Mouse (Mus musculus): Measurements from ENCODE around the gene Hoxc4.
A peak's percentile ranks its signal among the peaks of the same experiment; 100 is the strongest.

The Hoxc4 gene

GRCm38 (mm10) chr15:102990461-102991397 lies 28.0 kb upstream of the Hoxc4 start, which contains the start of gene Hoxc8:
TSS of gene Hoxc8 (plus strand) at chr15:102990607.
- DNase-seq (ENCODE audit: low spot score): no peak

- DNase-seq (ENCODE audit: low spot score): no peak
These were observed 27.0 kb upstream of the Hoxc4 start for GRCm38 (mm10) chr15:102991782-102992181.

GRCm38 (mm10) chr15:102992206-102992605 lies 26.5 kb upstream of the Hoxc4 start:
- DNase-seq (ENCODE audit: low spot score): no peak

- no peak for DNase-seq (ENCODE audit: low spot score)
These were observed 25.9 kb upstream of the Hoxc4 start for GRCm38 (mm10) chr15:102992863-102993262.

- no peak for DNase-seq (ENCODE audit: low spot score)
These were observed 22.2 kb upstream of the Hoxc4 start for GRCm38 (mm10) chr15:102996548-102996947.

GRCm38 (mm10) chr15:102997431-102997830 lies 21.3 kb upstream of the Hoxc4 start:
- no peak for DNase-seq (ENCODE audit: low spot score)

- DNase-seq (ENCODE audit: low spot score): no peak
These were observed 20.8 kb upstream of the Hoxc4 start, which contains the start of gene Hoxc6 for GRCm38 (mm10) chr15:102997939-102998355. TSS of gene Hoxc6 (plus strand) at chr15:102998257.

GRCm38 (mm10) chr15:102998608-102999182 lies 20.0 kb upstream of the Hoxc4 start:
- no peak for DNase-seq (ENCODE audit: low spot score)

- DNase-seq (ENCODE audit: low spot score): peak; percentile 85
These were observed 19.4 kb upstream of the Hoxc4 start for GRCm38 (mm10) chr15:102999183-102999831.

GRCm38 (mm10) chr15:102999955-103000354 lies 18.8 kb upstream of the Hoxc4 start:
- DNase-seq (ENCODE audit: low spot score): no peak

GRCm38 (mm10) chr15:103000501-103000901 lies 18.2 kb upstream of the Hoxc4 start:
- DNase-seq (ENCODE audit: low spot score): no peak

GRCm38 (mm10) chr15:103001370-103001769 lies 17.4 kb upstream of the Hoxc4 start:
- DNase-seq (ENCODE audit: low spot score): no peak

GRCm38 (mm10) chr15:103002156-103002555 lies 16.6 kb upstream of the Hoxc4 start:
- DNase-seq (ENCODE audit: low spot score): no peak

- DNase-seq (ENCODE audit: low spot score): no peak
These were observed 15.8 kb upstream of the Hoxc4 start for GRCm38 (mm10) chr15:103002821-103003448.

- no peak for DNase-seq (ENCODE audit: low spot score)
These were observed 13.4 kb upstream of the Hoxc4 start for GRCm38 (mm10) chr15:103005308-103005707.

- no peak for DNase-seq (ENCODE audit: low spot score)
These were observed 12.9 kb upstream of the Hoxc4 start for GRCm38 (mm10) chr15:103005797-103006196.

GRCm38 (mm10) chr15:103006326-103006725 lies 12.4 kb upstream of the Hoxc4 start:
- DNase-seq (ENCODE audit: low spot score): no peak

GRCm38 (mm10) chr15:103009265-103010111 lies 9.2 kb upstream of the Hoxc4 start:
- no peak for DNase-seq (ENCODE audit: low spot score)

GRCm38 (mm10) chr15:103010112-103010846 lies 8.5 kb upstream of the Hoxc4 start:
- DNase-seq (ENCODE audit: low spot score): no peak

GRCm38 (mm10) chr15:103010847-103011555 lies 7.7 kb upstream of the Hoxc4 start:
- DNase-seq (ENCODE audit: low spot score): no peak

Measured in testis, postnatal 14 days (tissue).